Mouse (Mus musculus) layer of hippocampus, adult 8-10 months (tissue): Measurements from ENCODE around the gene Slc22a18. TPM values are rescaled to one million over a fixed set of nuclear protein-coding genes. Genes with fewer than 3 reads are reported as not detected.
"Not testable (repeated sequence)": the region's sequence is repeated elsewhere in the genome, so short reads cannot be mapped to it uniquely, and the experiment has no call there.

ENCODE experiments used
- DNase-seq, 2 experiments: peaks; one replicate each; pipeline ENCODE4 v3.0.0; 2022; ENCODE audit warnings: low spot score in 2 of 2
- total RNA-seq, 4 experiments: library from RNA; stranded (reverse); gene quantifications; 2 replicates each; pipeline ENCODE4 v1.2.4; 2022

The Slc22a18 gene
- total RNA-seq, 4 experiments from 2014 or later = 0.66 to 1.4 (median 1.4) TPM; not detected in 1

DNA sequence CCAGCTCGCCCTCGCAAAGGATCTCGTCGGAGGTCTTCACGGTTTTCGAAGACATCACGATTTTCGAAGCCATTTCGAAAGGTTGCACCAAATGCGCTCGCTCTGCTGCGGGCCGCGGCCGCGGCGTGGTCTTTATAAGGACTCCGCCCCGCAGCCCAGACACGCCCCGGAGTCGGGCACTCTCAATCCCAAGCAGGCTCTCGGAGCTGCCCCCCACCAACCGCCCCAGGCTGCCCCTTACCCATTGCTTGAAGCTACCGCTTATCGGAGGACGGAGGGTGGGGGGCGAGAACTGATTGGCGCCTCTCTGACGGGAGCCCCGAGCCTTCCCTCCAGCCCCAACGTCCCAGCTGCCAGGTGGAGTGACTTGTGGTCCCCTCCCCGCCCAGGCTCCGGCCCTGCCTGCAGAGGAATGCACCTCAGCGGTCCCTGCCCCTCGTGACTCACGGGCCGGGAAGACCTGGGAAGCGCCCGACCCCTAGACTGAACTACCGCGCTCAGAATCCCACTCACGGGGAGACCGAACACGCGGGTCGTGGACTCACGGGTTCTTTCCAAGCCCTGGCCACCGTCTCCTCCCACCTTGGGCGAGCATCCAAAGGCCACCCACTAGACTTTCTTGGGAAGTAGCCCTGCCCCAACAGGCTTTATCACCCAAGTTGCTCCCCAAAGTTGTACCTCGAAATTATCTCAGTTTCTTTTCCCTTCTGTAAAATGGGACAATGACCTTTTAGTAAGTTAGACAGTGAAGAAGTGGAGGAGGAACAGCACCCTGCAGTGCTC is 29.1 kb downstream of the Slc22a18 start, which contains the start of gene Phlda2:
Gene Phlda2 (minus strand): TSS at position 733 of the 783 bp plus-strand sequence.
- no peak for DNase-seq

DNA sequence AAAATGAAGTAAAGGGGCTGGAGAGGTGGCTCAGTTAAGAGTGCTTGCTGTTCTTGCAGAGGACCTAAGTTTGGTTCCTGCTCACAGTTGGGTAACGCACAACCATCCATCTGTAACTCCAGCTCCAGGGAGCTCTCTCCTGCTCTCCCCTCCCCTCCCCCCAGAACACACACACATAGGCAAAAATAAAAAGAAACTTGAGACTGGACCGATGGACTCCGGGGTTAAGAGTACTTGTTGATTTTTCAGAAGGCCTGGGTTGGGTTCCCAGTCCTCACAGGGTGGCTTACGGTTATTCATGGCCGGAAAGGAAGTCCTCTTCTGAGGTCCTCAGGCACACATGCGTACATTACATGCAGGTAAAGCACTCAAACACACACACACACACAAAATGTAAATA is 30.4 kb downstream of the Slc22a18 start:
- DNase-seq = no peak

DNA sequence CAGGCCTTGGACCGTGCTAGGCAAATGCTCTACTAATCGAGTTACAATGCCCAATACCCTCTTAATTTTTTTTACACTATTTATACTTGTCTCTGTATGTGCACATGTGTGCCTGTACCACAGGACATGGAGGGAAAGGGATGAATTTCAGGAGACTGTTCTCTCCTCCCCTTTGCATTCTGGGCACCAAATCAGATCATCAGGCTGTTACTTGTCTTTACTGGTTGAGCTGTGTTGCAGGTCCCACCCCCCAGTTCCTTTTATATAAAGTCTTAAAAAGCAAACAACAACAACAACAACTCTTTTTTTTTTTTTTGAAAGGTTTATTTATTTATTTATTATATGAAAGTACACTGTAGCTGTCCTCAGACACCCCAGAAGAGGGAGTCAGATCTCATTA is 31.9 kb downstream of the Slc22a18 start:
- DNase-seq = no peak

DNA sequence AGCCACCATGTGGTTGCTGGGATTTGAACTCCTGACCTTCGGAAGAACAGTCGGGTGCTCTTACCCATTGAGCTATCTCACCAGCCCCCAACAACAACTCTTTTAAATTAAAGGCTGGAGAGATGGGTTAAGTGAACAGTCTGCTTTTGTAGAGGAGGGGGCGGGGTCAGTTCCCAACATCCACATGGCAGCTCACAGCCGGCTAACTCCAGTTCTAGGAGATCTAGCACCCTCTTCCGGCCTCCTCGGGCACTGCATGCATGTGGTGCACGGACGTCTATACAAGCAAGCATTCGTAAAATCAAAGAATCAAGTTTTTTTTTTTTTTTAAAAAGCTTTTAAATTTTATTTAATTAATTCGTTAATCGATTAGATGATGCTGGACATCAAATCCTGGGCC is 32.3 kb downstream of the Slc22a18 start:
- peak; percentile 26 to 75 for DNase-seq

DNA sequence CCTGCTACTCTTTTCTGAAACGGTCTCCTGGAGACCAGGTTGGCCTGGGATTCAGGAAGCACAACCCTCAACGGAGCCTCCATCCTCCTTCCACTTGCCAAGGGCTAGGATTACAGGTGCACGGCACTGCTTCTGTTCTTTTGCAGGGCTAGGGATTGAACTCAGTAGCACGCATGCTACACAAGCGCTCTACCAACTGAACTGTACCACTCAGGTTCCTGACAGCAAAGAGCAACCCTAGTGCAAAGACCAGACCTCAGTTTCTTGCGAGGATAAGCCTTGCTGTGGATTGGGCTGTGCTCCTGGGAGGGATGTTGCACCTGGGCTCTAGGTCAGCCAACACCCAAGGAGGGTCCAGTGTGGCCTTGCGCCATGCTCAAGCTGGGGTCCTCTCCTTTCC is 32.7 kb downstream of the Slc22a18 start:
- no peak for DNase-seq

DNA sequence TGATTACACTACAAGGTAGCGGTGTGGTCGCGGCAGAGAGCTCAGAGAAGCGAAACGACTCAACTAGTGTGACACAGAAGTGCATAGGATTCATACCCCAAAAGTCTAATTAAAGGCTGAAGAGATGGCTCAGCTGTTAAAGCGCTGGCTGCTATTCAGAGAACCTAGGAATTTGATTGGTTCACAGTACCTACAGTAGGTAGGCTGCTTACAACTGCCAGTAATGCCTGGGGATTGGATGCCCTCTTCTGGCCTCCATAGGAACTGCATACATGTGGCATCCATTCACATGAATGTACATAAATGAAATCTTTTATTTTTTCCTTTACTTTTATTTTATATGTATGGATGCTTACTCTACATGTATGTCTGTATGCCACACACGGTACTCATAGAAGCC is 33.1 kb downstream of the Slc22a18 start:
- peak in 1 of 2 experiments; percentile 43 for DNase-seq

DNA sequence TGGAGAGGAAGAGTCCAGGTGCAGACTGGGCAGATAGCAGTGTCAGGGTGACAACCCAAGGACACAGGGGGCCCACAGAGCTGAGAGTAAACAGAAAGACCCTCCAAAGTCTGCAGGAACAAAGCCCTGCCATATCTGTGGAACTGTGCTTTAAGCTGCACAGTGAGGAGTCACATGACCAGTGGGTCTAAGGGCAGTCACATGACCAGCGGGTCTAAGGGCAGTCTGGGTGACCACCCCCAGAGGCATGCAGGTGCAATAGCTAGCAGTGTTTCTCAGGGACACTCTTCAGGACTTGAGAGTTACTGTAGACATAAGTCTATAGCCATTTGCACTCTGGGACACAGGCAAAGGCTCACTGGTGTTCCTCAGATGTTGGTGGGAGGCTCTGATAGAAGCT is 36.0 kb downstream of the Slc22a18 start:
- no peak for DNase-seq

DNA sequence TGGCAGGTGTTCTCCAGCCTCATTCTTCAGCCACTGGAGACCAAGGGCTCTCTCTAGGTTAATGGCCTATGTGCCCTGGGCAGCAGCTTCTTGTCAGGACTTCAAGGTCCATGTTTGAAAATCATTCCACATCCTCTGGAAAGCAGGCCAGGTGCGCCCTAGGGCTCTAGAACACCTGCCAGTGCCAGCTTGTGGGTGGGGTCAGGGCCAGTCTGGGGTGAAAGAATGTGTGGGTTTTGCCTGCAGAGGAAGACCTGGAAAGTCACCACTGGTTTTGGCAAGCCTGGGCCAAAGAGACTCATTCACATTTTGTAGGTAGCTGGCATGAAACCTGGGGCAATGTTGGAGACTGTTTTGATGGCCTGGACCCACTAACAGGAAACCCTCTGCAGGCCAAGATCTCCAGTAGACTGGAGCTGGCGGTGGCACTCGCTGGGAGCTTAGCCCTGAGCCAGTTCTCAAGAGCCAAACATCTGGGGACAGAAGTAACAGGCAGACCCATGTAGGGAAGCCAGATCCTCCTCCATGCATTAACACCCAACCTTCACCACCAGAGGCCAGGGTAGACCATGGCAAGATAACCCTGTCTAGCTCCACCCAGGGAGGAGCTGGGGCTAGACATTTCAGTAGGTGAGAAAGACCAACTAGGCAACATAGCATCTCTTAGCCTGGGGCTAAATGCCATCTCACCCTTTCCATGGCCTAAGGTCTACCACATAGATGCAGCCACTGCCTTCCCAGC is 37.2 kb downstream of the Slc22a18 start:
- no peak for DNase-seq

DNA sequence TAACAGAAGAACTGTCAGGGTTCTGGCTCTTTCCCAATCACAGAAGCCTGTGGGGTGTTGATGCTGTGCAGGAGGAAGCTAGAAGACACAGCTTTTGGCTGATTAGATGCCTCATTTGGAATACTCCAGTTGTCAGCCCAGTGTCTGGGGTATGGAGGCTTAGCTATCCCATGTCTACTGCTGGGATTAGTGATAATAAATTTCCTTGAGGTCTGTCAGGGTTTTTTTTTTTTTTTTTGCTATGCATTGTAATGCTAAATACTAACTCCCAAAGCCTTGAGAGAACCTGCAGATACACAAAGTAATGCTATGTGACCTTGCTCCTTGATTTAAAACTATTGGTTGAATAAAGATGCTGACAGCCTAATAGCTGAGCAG is 37.8 kb downstream of the Slc22a18 start:
- DNase-seq = no peak

DNA sequence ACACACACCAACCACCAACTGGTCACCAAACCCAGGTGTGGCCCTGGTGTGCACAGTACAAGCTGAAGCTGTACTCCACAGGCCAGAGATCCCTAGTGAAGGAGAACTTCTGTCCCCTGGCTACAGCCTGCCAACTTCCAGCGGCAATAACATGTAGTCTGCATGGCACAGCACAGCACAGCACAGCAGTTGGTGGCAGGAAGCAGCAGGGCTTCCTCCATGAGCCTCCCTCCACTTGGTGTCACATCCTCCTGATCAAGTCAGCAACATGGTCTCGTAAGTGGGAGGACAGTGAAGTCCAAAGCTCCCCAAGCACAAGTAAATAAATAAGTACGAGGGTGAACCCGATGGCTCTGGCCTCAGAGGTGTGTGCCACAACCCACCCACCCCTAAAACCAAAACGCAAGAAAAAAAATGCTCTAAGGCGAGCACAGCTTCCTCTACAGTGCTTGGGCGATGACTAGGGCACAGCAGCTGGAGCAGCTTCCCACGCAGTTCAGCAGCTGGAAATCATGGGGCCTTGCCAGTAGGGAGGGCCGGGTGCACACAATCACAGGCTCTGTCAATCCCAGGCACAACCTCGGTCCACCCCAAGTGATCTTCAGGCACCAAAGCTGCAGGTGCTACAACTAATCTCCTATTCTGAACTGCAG is 40.4 kb downstream of the Slc22a18 start:
- peak in 1 of 2 experiments; percentile 15 for DNase-seq

DNA sequence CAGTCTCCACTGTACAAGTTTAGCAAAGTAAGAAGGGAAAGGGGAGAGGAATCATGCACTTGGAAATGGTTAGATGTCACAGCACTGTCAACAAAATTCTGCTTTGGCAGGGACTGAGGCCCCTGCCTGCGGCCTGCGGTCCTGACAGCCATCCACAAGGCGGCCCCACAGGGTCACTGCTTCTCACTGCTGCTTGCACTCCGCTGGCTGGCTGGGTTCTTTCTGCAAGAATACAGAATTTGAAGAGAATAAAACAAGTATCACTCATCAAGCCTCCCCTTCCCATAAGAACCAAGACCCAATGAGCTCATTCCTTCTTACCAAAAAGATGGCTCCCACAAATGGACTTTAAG is 40.9 kb downstream of the Slc22a18 start:
- no peak for DNase-seq

DNA sequence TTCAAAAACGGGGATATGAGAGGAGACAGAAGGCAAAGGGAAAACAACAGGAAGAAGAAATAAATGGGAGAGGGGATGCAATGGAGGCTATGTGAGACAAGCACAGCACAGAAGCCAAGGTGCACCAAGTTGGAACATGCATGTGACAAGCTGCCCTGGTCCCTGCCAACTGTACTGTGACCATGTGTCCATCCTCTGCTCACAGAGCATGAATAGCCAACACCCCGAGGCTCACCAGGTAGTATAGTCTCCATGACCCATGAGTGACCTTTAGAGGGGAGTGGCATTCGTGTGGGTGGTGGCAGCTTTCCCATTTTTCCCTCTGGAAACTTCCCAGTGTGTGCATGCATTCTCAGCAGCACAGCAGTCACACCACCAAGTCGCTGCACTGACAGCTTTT is 45.8 kb downstream of the Slc22a18 start:
- DNase-seq = no peak

DNA sequence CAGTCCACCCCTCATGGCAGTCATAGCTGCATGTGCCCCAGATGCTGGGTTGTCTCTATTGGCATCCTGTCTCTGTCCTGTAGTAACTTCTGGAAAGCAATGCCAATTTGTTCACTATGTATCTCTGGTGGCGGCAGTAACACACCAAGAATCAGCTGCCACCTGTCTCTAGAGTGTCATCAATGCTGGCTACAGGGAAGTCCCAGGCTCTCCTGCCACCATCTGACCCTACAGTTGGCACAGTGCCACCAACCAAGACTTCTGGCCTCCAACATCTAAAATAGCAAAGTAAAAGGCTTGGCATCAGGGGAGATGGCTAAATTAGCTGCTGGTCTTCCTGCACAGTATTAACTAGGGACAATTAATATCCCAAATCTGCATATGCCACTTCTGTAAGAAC is 58.9 kb downstream of the Slc22a18 start:
- DNase-seq = no peak

DNA sequence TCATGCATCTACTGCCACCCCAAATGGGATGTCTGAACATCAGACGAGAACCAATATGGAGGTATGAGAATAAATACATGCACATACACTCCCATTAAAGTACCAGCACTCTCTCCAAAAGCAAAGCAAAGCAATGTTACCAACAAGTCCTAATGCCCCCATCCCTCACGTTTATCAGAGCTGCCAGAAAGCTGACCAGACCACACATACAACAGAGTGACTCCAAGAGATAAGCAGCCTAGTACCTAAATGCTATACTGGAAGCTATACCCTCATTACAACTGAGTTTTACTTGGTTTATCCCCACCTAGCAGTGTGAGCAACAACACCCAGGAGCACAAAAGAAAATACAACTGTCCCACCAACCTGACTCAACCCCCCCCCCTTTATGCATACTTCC is 59.7 kb downstream of the Slc22a18 start:
- DNase-seq = no peak

DNA sequence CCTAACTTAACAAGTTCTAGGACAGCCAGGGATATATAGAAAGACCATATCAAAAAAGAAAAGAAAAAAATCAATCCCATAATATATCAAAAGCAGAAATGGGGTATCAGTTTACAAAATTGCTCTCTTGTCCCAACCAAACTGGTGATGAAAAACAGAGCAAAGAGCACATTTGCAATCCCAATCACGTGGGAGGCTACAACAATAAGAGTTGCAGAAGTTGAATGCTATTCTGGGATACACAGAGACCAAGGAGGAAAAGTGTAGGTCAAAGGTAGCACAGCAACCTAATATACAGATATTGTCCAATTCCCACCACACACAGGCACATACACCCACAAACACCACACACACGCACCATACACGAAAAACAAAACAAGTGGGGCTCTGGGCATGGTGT is 62.7 kb downstream of the Slc22a18 start:
- no peak for DNase-seq

DNA sequence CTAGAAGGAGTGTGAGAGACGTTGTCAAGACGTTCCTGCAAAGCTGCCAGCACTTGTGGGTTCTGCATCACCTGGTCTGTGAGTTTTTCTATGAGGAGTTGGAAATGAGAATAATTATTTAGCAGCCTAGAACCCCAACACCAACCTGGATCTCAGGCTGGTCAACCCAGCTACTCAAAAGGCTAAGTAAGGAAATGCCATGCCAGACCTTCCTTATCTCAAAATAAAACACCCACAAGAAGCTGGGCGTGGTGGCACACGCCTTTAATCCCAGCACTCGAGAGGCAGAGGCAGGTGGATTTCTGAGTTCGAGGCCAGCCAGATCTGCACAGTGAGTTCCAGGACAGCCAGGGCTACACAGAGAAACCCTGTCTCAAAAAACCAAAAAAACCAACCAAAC is 64.7 kb downstream of the Slc22a18 start:
- DNase-seq = not testable (repeated sequence)

DNA sequence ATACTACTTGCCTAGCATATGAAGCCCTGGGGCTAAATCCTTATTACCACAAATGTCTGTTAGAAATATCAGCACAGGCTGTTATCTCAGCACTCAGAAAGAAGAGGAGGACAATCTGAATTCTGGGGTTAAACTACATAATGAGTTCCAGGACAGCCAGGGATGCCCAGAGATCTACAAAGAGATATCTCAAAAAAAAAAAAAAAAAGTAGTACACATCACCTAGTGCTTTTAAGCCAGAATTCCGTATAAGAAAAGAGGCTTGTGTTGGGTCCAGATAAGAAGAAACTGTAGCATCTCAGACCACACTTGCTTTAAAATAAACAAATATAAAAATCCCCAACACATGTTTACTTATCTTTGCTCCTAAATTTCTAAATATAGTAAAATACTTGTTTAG is 65.1 kb downstream of the Slc22a18 start:
- no peak for DNase-seq

DNA sequence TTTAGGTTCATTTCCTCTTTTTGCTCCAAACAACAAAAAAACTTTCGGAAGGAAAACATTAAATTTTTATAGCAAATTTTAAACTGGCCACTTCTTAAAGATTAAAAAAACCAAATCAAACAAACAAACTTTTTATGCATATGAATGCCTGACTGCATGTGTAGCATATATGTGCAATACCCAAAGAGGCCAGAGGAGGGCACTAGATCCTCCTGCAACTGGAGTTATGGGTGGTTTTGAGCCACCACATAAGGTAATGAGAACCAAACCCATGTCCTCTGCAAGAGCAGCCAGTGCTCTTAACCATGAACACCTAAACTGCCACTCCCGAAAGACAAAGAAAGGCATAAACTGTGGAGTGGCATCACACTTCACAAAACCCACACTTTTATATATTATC is 70.8 kb downstream of the Slc22a18 start:
- DNase-seq = no peak

DNA sequence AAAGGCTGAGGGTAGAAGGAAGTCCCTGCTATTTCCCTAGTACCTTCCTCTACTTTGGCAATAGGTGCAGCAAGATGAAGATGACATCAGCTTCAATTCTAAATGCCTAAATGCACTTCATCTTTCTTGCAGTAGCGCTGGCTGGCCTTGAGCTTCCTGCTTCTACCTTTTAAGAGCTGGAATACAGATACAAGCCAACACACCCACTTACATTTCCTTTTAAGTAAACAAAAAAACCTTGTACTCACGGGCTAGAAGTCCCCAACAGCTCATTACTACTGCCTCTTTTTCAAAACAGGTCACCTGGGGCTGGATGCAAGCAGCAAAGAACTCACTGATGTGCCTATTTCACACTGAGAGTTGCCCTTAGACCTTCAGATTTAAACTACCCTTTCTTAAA is 73.0 kb downstream of the Slc22a18 start:
- DNase-seq = no peak

DNA sequence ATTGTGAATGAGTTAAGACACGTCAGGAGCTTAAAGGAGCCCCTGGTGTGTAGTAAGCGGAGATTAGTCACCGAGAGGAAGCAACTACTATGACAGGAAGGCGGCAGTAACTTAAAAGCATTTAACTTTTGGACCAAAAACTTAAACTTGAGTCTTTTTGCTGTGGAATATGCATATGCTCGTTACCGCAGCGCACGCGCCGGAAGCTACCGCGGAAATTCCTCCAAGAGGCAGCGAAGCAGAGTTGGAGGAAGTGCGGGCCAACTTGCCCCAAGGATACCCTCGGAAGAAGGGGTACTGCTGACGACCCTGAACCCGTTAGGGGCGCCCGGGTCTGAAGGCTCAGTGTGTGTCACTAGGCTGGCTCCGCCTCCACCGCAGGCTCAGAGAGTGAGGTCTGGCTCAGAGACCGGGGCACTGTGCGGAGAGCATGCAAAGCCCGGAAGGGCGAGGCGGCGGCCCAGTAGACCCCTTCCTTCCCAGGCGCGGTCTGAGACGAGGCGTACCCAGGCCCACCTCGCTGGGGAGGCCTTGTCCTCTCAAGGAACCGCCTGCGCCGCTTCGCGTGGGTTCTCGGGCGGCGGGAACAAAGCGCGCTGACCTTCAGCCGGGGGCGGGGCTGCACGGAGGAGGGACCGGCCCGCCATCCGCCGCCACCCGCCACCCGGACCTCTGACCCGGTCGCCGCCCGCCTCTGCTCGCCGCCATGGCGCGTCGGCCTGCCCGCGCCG is 74.9 kb downstream of the Slc22a18 start:
- DNase-seq = no peak
